Mouse (Mus musculus) hindbrain, embryonic 13.5 days (tissue): ENCODE measurements at regions not wholly inside any gene's neighbourhood (a gene's known extent, or its start where the extent isn't known, plus 50 kb on each side); places are given as distances from the start of the nearest gene placed in this dataset.

Source experiments
- ATAC-seq: fragments of 200-750 bp; cut with Nextera tagmentation; 2 replicates; pipeline ENCODE4 v1.8.0; 2017; ENCODE audit warnings: moderate TSS enrichment; ENCODE audit not compliant: low FRiP score
- H3K27ac ChIP-seq: fragments of 300-500 bp; sonication (generic); 2 replicates; pipeline ENCODE4 v1.5.1; 2015; ENCODE audit warnings: inconsistent platforms, mild to moderate bottlenecking, moderate library complexity
- H3K27me3 ChIP-seq: fragments of 300-500 bp; sonication (generic); 2 replicates; pipeline ENCODE4 v1.6.1; 2015; ENCODE audit warnings: mild to moderate bottlenecking, inconsistent platforms
- H3K36me3 ChIP-seq: fragments of 300-500 bp; sonication (generic); 2 replicates; pipeline ENCODE4 v1.6.1; 2015; ENCODE audit warnings: mild to moderate bottlenecking, inconsistent platforms
- H3K4me1 ChIP-seq: fragments of 300-500 bp; sonication (generic); replicated peaks from 2 replicates; pipeline ENCODE4 v1.6.1; 2015; ENCODE audit warnings: inconsistent platforms
- H3K4me2 ChIP-seq: fragments of 300-500 bp; sonication (generic); 2 replicates; pipeline ENCODE4 v1.6.1; 2015; ENCODE audit warnings: inconsistent platforms, mild to moderate bottlenecking, moderate library complexity
- H3K4me3 ChIP-seq: fragments of 300-500 bp; sonication (generic); 2 replicates; pipeline ENCODE4 v1.5.1; 2015; ENCODE audit warnings: mild to moderate bottlenecking, inconsistent platforms
- H3K9ac ChIP-seq: fragments of 300-500 bp; sonication (generic); 2 replicates; pipeline ENCODE4 v1.6.1; 2015; ENCODE audit warnings: mild to moderate bottlenecking, inconsistent platforms
- H3K9me3 ChIP-seq: fragments of 300-500 bp; sonication (generic); 2 replicates; pipeline ENCODE4 v1.6.1; 2016; ENCODE audit warnings: inconsistent platforms
- WGBS: fragments of 180-500 bp; shearing (Covaris S2); methylation state at CpG from one replicate; pipeline ENCODE4 v1.1.7; 2015; 5-methylcytosine and 5-hydroxymethylcytosine counted together

GRCm38 (mm10) chr10:31260914-31261313 is 52.3 kb upstream of the Hddc2 start:
- Histone ChIP-seq H3K4me3 (no peak overlapping the region), H3K4me2 (no peak overlapping the region), H3K27me3 (no peaks in the 10 kb centered on the region), H3K4me1 (peaks cover 5% of the 10 kb centered on the region; the same call in 1 of the 2 replicates), H3K36me3 (no peaks in the 10 kb centered on the region), H3K27ac (no peak overlapping the region), H3K9me3 (no peaks in the 10 kb centered on the region), H3K9ac (no peak overlapping the region)
- no peak for ATAC-seq
- 80% methylated on average over 7 of the region's 7 CpGs for WGBS
